Mouse (Mus musculus) brain, embryonic 14.5 days (tissue): Measurements from ENCODE around the gene Sik2.

Experiments used
- CTCF ChIP-seq: fragments of 200-500 bp; IDR thresholded peaks from 2 replicates; pipeline ENCODE4 v1.5.1; 2012; ENCODE audit warnings: inconsistent platforms, mild to moderate bottlenecking, moderate library complexity, borderline replicate concordance; ENCODE audit not compliant: insufficient read depth, insufficient read length; ENCODE audit errors: extremely low read depth
- POLR2A ChIP-seq: fragments of 200-500 bp; IDR thresholded peaks from 2 replicates; pipeline ENCODE4 v1.6.1; 2012; ENCODE audit warnings: mild to moderate bottlenecking, inconsistent platforms, borderline replicate concordance; ENCODE audit not compliant: poor library complexity, insufficient read depth, insufficient read length, severe bottlenecking; ENCODE audit errors: extremely low read depth

GRCm38 (mm10) chr9:50850271-50850670 lies 158.6 kb downstream of the Sik2 start:
- TF ChIP-seq CTCF (no peak), POLR2A (no peak)
